Mouse (Mus musculus) lung, postnatal 0 days (tissue): Measurements from ENCODE around the gene Enah. TPM values are rescaled to one million over a fixed set of nuclear protein-coding genes. Genes with fewer than 3 reads are reported as not detected.

Experiments used
- ATAC-seq: fragments of 200-750 bp; cut with Nextera tagmentation; 2 replicates; pipeline ENCODE4 v1.8.0; 2017; ENCODE audit warnings: moderate library complexity
- DNase-seq: peaks from one replicate; pipeline ENCODE4 v3.0.0-alpha.2; 2016; ENCODE audit warnings: low spot score
- H3K27ac ChIP-seq: fragments of 300-500 bp; sonication (generic); 2 replicates; pipeline ENCODE4 v1.5.1; 2014; ENCODE audit warnings: antibody characterized with exemption, mild to moderate bottlenecking, low read length, mixed read lengths
- H3K27me3 ChIP-seq: fragments of 300-500 bp; sonication (generic); replicated peaks from 2 replicates; pipeline ENCODE4 v1.6.1; 2014; ENCODE audit warnings: low read length, mixed read lengths; ENCODE audit not compliant: insufficient read depth
- H3K36me3 ChIP-seq: fragments of 300-500 bp; sonication (generic); 2 replicates; pipeline ENCODE4 v1.6.1; 2014; ENCODE audit warnings: low read length, mixed read lengths; ENCODE audit not compliant: insufficient read depth
- H3K4me1 ChIP-seq: fragments of 300-500 bp; sonication (generic); 2 replicates; pipeline ENCODE4 v1.6.1; 2014; ENCODE audit warnings: antibody characterized with exemption, low read depth, low read length, mixed read lengths; ENCODE audit not compliant: insufficient read depth
- H3K4me2 ChIP-seq: fragments of 300-500 bp; sonication (generic); replicated peaks from 2 replicates; pipeline ENCODE4 v1.6.1; 2014; ENCODE audit warnings: low read depth, mild to moderate bottlenecking, low read length, moderate library complexity, mixed read lengths
- H3K4me3 ChIP-seq: fragments of 300-500 bp; sonication (generic); 2 replicates; pipeline ENCODE4 v1.5.1; 2014; ENCODE audit warnings: low read depth, low read length
- H3K9ac ChIP-seq: fragments of 300-500 bp; sonication (generic); replicated peaks from 2 replicates; pipeline ENCODE4 v1.6.1; 2014; ENCODE audit warnings: low read depth, mild to moderate bottlenecking
- H3K9me3 ChIP-seq: fragments of 300-500 bp; sonication (generic); 2 replicates; pipeline ENCODE4 v1.6.1; 2016; ENCODE audit warnings: low read length, mixed read lengths
- CTCF ChIP-seq: IDR thresholded peaks from 2 replicates; pipeline ENCODE4 v1.5.1; 2016; ENCODE audit warnings: antibody characterized with exemption, mild to moderate bottlenecking
- EP300 ChIP-seq: IDR thresholded peaks from 2 replicates; pipeline ENCODE4 v1.6.1; 2016; ENCODE audit warnings: antibody characterized with exemption, mild to moderate bottlenecking, control low read depth
- WGBS: fragments of 180-500 bp; shearing (Covaris S2); extraction: QIAGEN DNeasy Blood & Tissue Kit; methylation state at CpG from one replicate; pipeline ENCODE4 v1.1.7; 2014; 5-methylcytosine and 5-hydroxymethylcytosine counted together
- polyA plus RNA-seq: library from polyadenylated mRNA; unstranded; fragments of >200 nt; fragmentation: Nextera tagmentation; extraction: Ambion mirVana; gene quantifications from 2 replicates; pipeline ENCODE4 v1.2.1, GENCODE M21; 2015

Gene Enah
- polyA plus RNA-seq, 1 experiment from 2014 or later = 8.9 TPM

- Histone ChIP-seq H3K9ac (no peak overlapping the region), H3K36me3 (no peaks in the 10 kb centered on the region), H3K9me3 (no peaks in the 10 kb centered on the region), H3K4me3 (peak overlapping the region; percentile 89; the same call in 1 of the 2 replicates), H3K4me2 (peak overlapping the region; percentile 96; the same call in 1 of the 2 replicates), H3K4me1 (no peaks in the 10 kb centered on the region), H3K27ac (no peak overlapping the region), H3K27me3 (no peaks in the 10 kb centered on the region)
- ATAC-seq (no peak), DNase-seq (no peak)
- TF ChIP-seq CTCF (no peak), EP300 (no peak)
- WGBS = 33% methylated on average over 11 of the region's 11 CpGs
These were observed 1.2 kb upstream of the Enah start for GRCm38 (mm10) chr1:182020831-182021460.

DNA sequence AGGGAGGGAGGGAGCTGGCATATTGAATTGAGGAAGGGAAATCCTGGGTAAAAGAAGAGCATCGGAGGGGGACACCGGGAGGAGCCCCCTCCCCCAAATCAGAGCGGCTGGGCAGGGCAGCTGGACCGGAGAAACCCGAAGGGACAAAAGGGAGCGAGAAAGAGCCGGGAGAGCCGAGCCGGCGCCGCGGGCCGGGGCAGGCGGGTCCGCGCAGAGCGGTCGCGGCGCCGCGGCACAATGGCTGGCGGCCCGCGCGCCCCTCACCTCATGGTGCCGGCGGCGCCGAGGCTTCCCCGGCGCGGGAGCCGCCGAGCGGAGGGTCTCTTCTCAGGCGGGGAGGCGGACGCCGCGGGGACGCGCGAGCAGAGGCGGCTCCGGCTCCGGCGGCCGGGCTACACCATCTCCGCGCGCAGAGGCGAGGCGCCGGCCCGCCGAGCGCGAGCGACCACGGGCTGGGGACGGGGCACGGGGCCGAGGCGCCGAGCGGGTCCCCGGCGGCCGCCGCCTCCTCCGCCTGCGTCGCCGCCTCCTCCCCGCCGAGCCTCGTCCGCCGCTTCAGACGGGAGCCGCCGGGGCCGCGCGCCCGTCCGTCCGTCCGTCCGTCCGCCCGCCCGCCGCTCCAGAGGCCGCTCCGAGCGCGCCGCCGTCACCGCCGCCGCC, 394 bp downstream of the Enah start:
- peak overlapping the region; percentile 89 for H3K4me3 ChIP-seq
- peak overlapping the region; percentile 79 for H3K27ac ChIP-seq
- H3K9me3 ChIP-seq = no peaks in the 10 kb centered on the region
- peak; percentile 62 for ATAC-seq
- TF ChIP-seq EP300 (no peak), CTCF (no peak)
- DNase-seq = peak; percentile 37
- peak overlapping the region; percentile 96 for H3K4me2 ChIP-seq
- no peaks in the 10 kb centered on the region for H3K36me3 ChIP-seq
- WGBS = under 1% methylated on average over 31 of the region's 104 CpGs
- no peaks in the 10 kb centered on the region for H3K4me1 ChIP-seq
- H3K27me3 ChIP-seq = no peaks in the 10 kb centered on the region
- H3K9ac ChIP-seq = peak overlapping the region; percentile 73

DNA sequence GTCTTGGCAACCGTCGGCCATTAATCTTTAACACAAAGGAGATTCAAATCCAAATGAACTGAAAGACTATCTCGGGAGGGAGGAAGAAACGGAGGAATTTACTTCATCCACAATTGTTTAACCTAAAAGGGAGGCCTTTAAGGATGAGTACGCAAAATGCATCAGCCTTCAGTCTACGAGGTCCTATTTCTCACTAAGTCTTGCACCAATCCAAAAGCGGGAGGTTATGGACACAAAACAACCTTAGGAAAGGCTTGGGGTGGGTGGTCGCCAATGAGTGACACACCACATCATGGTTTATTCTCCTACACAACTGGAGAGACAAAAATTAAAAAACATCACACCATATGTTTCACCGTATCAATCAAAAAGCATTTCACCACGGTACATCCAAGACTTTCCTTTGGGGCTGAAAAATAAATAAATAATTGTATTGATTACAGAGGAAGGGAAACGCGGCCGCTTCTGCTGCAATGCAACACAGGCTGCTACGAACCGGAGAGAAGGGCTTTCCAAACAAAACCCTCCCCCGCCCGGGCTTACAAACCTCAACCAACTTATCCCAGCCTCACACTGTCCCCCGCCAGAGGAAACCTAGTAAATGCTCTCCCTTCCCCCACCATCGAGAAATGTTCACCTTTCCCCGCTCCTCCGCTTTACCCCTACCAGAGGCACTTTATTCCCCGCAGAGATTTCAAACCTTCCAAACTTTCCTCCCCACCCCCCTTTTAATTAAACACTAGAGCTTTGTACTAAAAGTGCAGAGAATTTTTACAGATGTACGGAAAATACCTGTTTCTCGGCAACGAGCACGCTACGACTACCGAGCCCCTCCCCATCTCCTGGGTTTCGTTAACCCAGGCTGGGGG, 1.2 kb downstream of the Enah start:
- TF ChIP-seq EP300 = no peak; the same call in 1 of the 2 replicates
- no peak for TF ChIP-seq CTCF
- no peaks in the 10 kb centered on the region for H3K4me1 ChIP-seq
- H3K27me3 ChIP-seq = no peaks in the 10 kb centered on the region
- no peaks in the 10 kb centered on the region for H3K36me3 ChIP-seq
- peak overlapping the region; percentile 89 for H3K4me3 ChIP-seq
- H3K4me2 ChIP-seq = peak overlapping the region; percentile 96
- ATAC-seq (no peak), DNase-seq (peak; percentile 62)
- WGBS = 1% methylated on average over 29 of the region's 29 CpGs
- H3K9me3 ChIP-seq = no peaks in the 10 kb centered on the region
- peak overlapping the region; percentile 73 for H3K9ac ChIP-seq
- H3K27ac ChIP-seq = peak overlapping the region; percentile 79

GRCm38 (mm10) chr1:182005831-182006230, 14.0 kb downstream of the Enah start:
- no peak overlapping the region for H3K4me3 ChIP-seq
- TF ChIP-seq CTCF (no peak), EP300 (no peak)
- H3K9ac ChIP-seq = no peak overlapping the region
- no peaks in the 10 kb centered on the region for H3K36me3 ChIP-seq
- no peaks in the 10 kb centered on the region for H3K27me3 ChIP-seq
- ATAC-seq = no peak
- WGBS = 50% methylated on average over 1 of the region's 1 CpGs
- no peaks in the 10 kb centered on the region for H3K9me3 ChIP-seq
- H3K4me1 ChIP-seq = no peaks in the 10 kb centered on the region
- H3K27ac ChIP-seq = no peak overlapping the region
- no peak overlapping the region for H3K4me2 ChIP-seq
- DNase-seq = no peak

DNA sequence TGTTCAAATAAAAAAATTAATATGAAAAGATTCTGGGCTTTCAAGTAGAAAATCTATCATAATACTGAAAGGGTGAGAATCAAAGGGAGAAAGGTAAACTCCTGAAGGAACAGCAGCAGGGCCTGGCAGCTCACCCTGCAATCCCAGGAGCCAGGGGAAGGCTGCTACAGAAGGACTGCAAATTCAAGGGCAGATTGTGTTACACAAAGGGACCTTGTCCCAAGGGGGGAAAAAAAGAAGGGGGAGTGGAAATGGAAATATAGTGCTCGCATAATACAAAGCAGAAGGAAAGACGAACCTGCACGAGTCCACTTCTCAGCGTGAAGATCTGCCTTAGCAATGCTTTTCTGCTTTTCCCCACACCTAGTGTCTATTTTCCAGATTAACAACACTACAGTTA, 21.1 kb downstream of the Enah start:
- no peak overlapping the region for H3K27ac ChIP-seq
- no peak overlapping the region for H3K4me2 ChIP-seq
- H3K36me3 ChIP-seq = no peaks in the 10 kb centered on the region
- 77% methylated on average over 4 of the region's 4 CpGs for WGBS
- no peak for TF ChIP-seq EP300
- no peak for TF ChIP-seq CTCF
- H3K4me1 ChIP-seq = no peaks in the 10 kb centered on the region
- ATAC-seq = no peak
- no peaks in the 10 kb centered on the region for H3K27me3 ChIP-seq
- DNase-seq = no peak
- no peak overlapping the region for H3K9ac ChIP-seq
- no peak overlapping the region for H3K4me3 ChIP-seq
- H3K9me3 ChIP-seq = no peaks in the 10 kb centered on the region

DNA sequence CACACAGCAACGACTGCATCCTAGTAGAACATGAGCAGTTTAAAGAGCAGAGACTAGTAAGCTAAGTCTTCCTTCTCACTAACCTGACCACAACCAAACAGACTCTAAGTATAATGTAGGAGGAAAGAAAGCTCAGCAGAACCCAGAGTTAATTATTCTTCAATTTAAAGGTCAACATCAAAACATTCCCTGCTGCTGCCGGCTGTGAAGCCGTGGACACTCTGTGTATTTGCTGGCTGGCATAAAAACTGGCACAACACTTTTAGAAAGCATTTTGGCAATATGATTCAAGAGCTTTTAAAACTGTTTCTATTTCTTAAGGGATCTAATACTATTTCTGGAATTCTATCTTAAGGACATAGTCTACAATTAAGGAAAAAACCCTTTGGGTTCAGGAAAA, 22.0 kb downstream of the Enah start:
- Histone ChIP-seq H3K4me3 (no peak overlapping the region), H3K9me3 (no peaks in the 10 kb centered on the region), H3K27ac (no peak overlapping the region), H3K36me3 (no peaks in the 10 kb centered on the region), H3K9ac (no peak overlapping the region), H3K4me2 (no peak overlapping the region), H3K4me1 (no peaks in the 10 kb centered on the region; the same call in 1 of the 2 replicates), H3K27me3 (no peaks in the 10 kb centered on the region)
- ATAC-seq = no peak
- no peak for TF ChIP-seq EP300
- TF ChIP-seq CTCF = no peak
- no peak for DNase-seq
- 50% methylated on average over 3 of the region's 3 CpGs for WGBS
